Mouse (Mus musculus): ENCODE results near the gene Zfpm1. TPM values are rescaled to one million over a fixed set of nuclear protein-coding genes. Genes with fewer than 3 reads are reported as not detected.

The Zfpm1 gene
- total RNA-seq, 2 experiments from 2014 or later = 176 to 303 TPM

- no peak for ATAC-seq (replicated peaks; ENCODE audit: low FRiP score, poor library complexity, severe bottlenecking)
Measured at GRCm38 (mm10) chr8:122319708-122320075, 37.8 kb downstream of the Zfpm1 start.

- ATAC-seq (replicated peaks; ENCODE audit: low FRiP score, poor library complexity, severe bottlenecking) = no peak
Measured at GRCm38 (mm10) chr8:122320541-122320940, 38.6 kb downstream of the Zfpm1 start.

DNA sequence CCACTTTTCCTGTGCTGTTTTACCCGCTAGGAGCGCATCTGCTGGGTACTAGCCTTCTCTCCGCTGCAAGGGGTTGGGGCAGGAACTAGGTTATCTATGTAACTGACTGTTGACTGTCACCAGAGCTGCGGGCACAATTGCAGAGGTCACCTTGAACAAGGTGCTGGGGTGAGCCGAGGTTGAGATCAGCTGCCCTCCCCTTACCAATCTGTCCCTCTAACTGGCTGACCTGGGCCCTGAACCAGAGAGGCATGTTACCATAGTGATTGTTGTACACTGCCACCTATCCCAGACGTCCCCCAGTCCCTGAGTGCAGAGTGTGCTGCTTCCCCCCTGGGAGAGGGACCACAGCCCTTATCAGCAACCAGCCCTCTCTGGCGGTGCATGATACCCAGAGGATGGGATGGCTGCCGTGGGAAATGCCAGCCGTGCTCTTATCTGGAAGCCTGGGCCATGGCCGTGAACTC lies 39.5 kb downstream of the Zfpm1 start:
- peak; percentile 74 for ATAC-seq (replicated peaks; ENCODE audit: low FRiP score, poor library complexity, severe bottlenecking)

- no peak for ATAC-seq (replicated peaks; ENCODE audit: low FRiP score, poor library complexity, severe bottlenecking)
Measured at GRCm38 (mm10) chr8:122322126-122322525, 40.2 kb downstream of the Zfpm1 start.

- ATAC-seq (replicated peaks; ENCODE audit: low FRiP score, poor library complexity, severe bottlenecking) = 0 out of 2 replicates have a peak, but pooled peaks have one; percentile 1
Measured at GRCm38 (mm10) chr8:122322792-122323191, 40.9 kb downstream of the Zfpm1 start.

GRCm38 (mm10) chr8:122323951-122324402 lies 42.0 kb downstream of the Zfpm1 start:
- ATAC-seq (replicated peaks; ENCODE audit: low FRiP score, poor library complexity, severe bottlenecking) = 0 out of 2 replicates have a peak, but pooled peaks have one; percentile 9

DNA sequence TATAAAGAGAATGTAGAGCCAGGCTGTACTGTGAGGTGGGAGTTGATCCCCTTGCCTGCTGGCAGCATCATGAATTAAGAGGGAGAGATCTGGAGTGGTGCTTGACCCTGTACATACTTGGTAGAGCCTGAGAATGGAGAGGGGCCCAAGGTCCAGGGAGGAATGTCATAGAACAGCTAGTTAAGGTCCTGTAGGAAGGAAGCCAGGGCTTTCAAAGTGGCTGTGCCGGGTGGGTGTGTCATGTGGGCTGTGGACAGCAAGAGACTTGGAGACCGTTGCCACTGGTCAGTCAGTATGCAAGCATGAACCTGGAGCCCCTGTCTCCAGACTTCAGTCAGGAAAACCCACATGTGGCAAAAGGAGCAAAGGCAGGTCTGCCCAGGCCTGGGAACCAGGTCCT lies 43.3 kb downstream of the Zfpm1 start:
- no peak for ATAC-seq (replicated peaks; ENCODE audit: low FRiP score, poor library complexity, severe bottlenecking)

DNA sequence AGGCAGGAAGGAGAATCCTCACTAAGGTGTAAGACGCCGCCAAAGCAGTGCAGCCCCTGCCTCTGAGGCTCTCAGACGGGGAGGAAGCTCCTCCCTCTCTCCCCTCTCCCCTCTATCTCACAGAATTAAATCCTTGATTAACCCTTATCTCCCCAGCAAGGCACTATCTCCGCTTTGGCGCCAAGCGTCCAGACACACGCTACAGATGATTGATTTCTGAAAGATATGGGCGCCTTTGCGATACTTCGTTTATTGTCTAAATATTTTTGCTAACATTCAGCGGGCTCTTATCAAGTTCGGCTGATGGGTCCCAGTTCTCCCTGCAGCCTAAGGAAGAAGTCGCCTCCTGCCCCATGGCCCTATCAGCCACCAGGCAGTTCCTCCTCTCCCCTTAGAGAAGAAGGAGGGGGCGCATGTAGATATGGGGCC lies 44.2 kb downstream of the Zfpm1 start:
- ATAC-seq (replicated peaks; ENCODE audit: low FRiP score, poor library complexity, severe bottlenecking) = no peak

DNA sequence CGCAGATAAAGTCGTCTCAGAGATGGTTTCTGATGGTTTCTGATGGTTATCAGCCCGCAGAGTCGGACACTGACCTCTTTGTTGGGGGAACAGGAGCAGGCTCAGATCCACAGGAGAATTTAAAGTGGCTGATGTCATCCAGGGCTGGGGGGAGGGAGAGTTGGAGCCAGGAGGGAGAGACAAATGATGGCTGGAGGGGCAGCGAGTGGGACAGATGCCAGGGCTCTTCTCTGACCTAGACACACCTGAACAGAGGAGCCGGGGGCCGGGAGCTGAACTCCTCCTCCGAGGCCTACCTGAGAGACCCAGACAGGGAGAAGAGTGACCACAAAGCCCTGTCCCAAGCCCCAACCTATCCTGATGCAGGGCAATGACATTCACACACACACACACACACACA lies 47.1 kb downstream of the Zfpm1 start:
- no peak for ATAC-seq (replicated peaks; ENCODE audit: low FRiP score, poor library complexity, severe bottlenecking)

GRCm38 (mm10) chr8:122329553-122330239 lies 47.8 kb downstream of the Zfpm1 start:
- peak; percentile 55 for ATAC-seq (replicated peaks; ENCODE audit: low FRiP score, poor library complexity, severe bottlenecking)

GRCm38 (mm10) chr8:122330446-122331133 lies 48.6 kb downstream of the Zfpm1 start:
- peak; percentile 68 for ATAC-seq (replicated peaks; ENCODE audit: low FRiP score, poor library complexity, severe bottlenecking)

DNA sequence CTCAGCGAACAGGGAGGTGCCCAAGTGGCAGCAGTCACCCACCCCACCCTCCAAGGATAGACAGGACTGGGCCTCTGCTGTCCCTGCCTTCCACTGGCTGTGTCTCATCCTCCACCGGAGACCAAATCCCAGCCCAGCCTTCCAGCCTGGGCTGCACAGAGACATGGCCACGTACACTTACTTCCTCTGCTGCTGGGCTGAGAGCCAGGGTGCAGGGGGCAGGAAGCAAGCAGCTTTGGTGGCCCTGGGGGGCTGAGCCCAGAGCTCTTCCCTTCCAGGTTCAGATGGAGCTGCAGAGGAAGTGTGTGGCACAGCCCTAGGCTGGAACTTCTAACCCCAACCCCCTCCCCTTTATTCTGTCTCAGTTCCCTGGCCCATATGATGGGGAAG lies 49.2 kb downstream of the Zfpm1 start:
- ATAC-seq (replicated peaks; ENCODE audit: low FRiP score, poor library complexity, severe bottlenecking) = no peak

GRCm38 (mm10) chr8:122332753-122333506 lies 51.0 kb downstream of the Zfpm1 start:
- ATAC-seq (replicated peaks; ENCODE audit: low FRiP score, poor library complexity, severe bottlenecking) = peak; percentile 31

DNA sequence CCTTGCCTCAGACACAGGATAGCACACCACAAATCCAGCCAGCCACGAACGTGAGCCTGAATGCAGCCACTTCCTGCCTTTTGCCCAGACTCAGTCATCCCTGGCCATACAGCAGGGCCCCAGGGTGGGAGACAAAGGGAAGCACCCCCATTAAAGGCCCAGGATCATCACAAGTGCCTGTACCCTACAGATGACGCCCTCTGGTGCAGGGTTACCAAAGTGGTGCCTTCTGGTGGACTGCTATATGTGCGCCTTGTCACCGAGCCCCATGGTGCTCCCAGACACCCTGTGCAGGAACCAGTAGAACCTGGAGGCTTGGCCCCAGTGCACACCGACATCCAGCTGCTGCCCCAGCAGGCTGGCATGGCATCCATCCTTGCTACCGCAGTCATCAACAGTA lies 51.6 kb downstream of the Zfpm1 start:
- ATAC-seq (replicated peaks; ENCODE audit: low FRiP score, poor library complexity, severe bottlenecking) = no peak

DNA sequence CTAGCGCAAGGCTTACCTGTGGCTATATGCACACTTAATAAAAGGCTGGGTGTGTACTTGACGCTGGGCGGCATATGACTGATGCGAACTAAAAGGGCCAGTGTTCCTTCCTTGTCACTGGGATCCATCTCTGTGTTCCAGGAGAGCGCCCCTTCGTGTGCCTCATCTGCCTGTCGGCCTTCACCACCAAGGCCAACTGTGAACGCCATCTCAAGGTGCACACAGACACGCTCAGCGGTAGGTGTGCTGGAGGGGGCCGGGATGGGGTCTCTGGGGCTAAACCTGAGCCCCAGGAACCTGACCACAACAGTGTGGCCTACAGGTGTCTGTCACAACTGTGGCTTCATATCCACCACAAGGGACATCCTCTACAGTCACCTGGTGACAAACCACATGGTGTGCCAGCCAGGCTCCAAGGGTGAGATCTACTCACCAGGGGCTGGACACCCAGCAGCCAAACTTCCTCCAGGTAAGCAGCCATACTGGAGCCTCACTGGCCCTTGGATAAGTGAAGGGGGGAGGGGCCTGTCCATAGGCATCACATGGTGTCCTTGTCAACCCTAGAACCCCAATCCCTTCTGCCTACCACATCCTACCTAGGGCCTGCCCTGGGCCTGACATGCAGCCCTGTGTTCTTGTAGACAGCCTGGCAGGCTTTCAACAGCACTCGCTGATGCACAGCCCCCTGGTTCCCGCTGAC lies 53.0 kb downstream of the Zfpm1 start:
- ATAC-seq (replicated peaks; ENCODE audit: low FRiP score, poor library complexity, severe bottlenecking) = no peak

DNA sequence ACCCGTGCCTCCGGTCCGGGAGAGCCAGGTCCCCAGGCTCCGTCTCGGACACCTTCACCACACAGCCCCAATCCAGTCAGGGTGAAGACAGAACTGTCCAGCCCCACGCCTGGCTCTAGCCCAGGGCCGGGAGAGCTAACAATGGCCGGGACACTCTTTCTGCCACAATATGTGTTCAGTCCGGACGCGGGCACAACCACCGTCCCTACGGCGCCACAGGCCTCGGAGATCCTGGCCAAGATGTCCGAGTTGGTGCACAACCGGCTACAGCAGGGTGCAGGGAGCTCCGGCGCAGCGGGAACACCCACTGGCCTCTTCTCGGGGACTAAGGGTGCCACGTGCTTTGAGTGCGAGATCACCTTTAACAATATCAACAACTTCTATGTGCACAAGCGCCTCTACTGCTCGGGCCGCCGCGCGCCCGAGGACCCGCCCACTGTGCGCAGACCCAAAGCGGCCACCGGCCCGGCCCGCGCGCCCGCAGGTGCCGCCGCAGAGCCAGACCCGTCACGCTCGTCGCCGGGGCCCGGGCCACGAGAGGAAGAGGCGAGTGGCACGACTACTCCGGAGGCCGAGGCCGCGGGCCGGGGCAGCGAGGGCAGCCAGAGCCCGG lies 53.8 kb downstream of the Zfpm1 start:
- no peak for ATAC-seq (replicated peaks; ENCODE audit: low FRiP score, poor library complexity, severe bottlenecking)

- no peak for ATAC-seq (replicated peaks; ENCODE audit: low FRiP score, poor library complexity, severe bottlenecking)
Measured at GRCm38 (mm10) chr8:122336251-122336910, 54.4 kb downstream of the Zfpm1 start.

DNA sequence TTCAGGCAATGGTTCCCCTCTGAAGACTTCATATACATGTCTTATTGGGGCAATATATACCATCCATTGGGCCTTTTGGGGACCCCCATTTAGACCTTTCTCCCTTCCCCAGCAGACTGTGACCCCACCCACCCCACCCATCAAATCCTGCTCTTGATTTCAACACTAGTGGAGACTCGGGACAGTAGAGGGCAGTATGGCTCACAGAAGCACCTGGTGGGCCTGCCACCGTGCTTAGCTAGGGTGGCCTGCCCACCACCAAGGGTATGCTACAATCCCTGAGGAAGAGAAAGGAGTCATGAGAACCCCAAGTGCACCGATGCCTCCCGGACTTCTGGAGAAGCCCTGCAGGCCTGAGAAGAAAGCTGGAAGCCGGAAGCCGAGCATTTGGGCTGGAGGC lies 56.9 kb downstream of the Zfpm1 start:
- no peak for ATAC-seq (replicated peaks; ENCODE audit: low FRiP score, poor library complexity, severe bottlenecking)

DNA sequence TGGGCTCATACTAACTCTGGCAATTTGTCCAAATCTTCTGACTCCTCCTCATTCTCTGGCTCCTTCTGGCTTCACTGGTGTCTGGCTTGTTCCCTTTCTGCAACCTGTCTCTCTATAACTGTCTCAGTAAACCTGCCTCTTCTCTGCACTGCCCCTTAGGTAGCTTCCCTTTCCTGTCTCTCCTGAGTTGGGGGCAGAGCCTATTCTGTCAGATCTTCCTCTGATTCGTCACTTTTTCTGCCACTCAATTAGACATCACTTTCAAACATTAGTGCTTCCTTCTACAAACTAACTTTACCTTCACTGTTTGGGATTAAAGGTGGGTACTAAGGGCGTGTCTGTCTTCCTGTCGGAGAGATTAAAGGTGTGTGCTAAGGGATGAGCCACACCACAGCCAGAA lies 58.8 kb downstream of the Zfpm1 start:
- ATAC-seq (replicated peaks; ENCODE audit: low FRiP score, poor library complexity, severe bottlenecking) = no peak
